Mouse (Mus musculus) testis, adult 2 months (tissue): Measurements from ENCODE around the gene Sem1.

Experiments
- CTCF ChIP-seq: fragments of 200-500 bp; IDR thresholded peaks from 2 replicates; pipeline ENCODE4 v1.5.1; 2012; ENCODE audit warnings: low read depth, mild to moderate bottlenecking, inconsistent platforms, low read length, moderate library complexity; ENCODE audit not compliant: control insufficient read depth, insufficient read depth, insufficient replicate concordance
- POLR2A ChIP-seq: fragments of 200-500 bp; IDR thresholded peaks from 2 replicates; pipeline ENCODE4 v1.6.1; 2012; ENCODE audit warnings: low read depth, mild to moderate bottlenecking, inconsistent platforms, low read length, moderate library complexity; ENCODE audit not compliant: control insufficient read depth

- no peak for TF ChIP-seq CTCF
- TF ChIP-seq POLR2A, result no peak
Measured at GRCm38 (mm10) chr6:6581849-6582248, 3.4 kb upstream of the Sem1 start.
